Mouse (Mus musculus) lung, postnatal 14 days (tissue): ENCODE measurements at regions not wholly inside any gene's neighbourhood (a gene's known extent, or its start where the extent isn't known, plus 50 kb on each side); places are given as distances from the start of the nearest gene placed in this dataset.

Source experiments
- DNase-seq: peaks from one replicate; pipeline ENCODE4 v3.0.0; 2021

DNA sequence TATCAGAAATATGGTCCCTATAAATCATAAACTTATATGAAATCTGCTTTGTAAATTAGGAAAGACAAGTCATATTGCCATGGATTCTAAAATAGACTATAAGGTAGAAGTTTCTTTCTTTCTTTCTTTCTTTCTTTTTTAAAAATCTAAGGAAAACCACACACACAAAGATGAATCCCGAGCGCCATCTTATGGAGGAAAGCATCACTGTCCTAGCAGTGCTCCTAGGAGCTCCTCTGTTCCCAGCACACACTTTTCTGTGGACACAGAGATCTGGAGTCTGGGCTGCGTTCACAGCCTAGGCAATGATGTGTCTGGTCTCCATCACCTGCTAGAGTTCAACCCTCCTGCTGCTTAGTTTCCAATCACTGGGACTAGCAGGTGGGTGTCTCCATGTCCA, 65.2 kb upstream of the Slc22a22 start:
- no peak for DNase-seq

DNA sequence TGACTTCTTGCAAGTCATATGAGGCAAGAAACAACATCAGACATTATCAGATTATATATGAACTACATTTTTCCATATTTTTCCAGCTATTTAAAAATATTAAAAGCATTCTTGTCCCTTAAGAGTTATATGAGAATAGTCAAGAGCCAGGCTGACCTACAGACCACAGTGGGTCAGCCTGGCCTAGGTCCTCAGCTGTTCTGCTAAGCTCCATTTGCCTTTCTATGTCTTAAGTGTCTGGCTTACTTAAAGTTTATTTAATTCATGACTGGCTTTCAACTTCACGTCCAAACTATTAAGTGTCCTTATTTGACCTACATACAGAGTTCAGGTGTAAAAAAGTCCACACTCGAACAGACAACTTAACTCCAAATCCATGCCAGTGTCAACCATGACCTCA, 58.1 kb upstream of the Slc22a22 start:
- no peak for DNase-seq
